Mouse (Mus musculus): ENCODE measurements around the gene Postn. TPM values are rescaled to one million over a fixed set of nuclear protein-coding genes. Genes with fewer than 3 reads are reported as not detected.

The Postn gene
- polyA plus RNA-seq (2021), result 26.6 TPM

- ATAC-seq, result no peak
- CTCF ChIA-PET, result interaction anchor here (0.8 to 2.1 kb wide), 10 partner anchors 20 to 326 kb away, joined by 3 to 9 read pairs (median 3); no protein-coding TSS in a partner anchor
- no peak for TF ChIP-seq CTCF (IDR thresholded peaks at IDR 0.05)
- POLR2A ChIA-PET, result interaction anchor here (1.1 kb wide), 1 partner anchor 304 kb away, joined by 3 read pairs; no protein-coding TSS in a partner anchor
- H3K27me3 ChIP-seq, result no peaks in the 10 kb centered on the region
- DNase-seq (ENCODE audit: low read depth, low spot score), result no peak
- in situ Hi-C loops (cut with MboI; ENCODE audit: low pct_unique_long_range_greater_than_20kb), result loop anchor here (5.0 to 25.0 kb wide), 2 partner anchors 61 to 176 kb away; no protein-coding TSS in a partner anchor
Measured at GRCm38 (mm10) chr3:54360897-54361296, at the start of gene Postn. Postn (plus strand) TSS chr3:54361109.

GRCm38 (mm10) chr3:54314055-54314454 is 46.9 kb upstream of the Postn start:
- peak; percentile 30 for TF ChIP-seq CTCF (IDR thresholded peaks at IDR 0.05)
- ChIA-PET CTCF (no interaction called here), POLR2A (no interaction called here)
- H3K27me3 ChIP-seq, result peaks cover 47% of the 10 kb centered on the region
- in situ Hi-C loops (cut with MboI; ENCODE audit: low pct_unique_long_range_greater_than_20kb), result no loop called here
- ATAC-seq, result no peak
- DNase-seq (ENCODE audit: low read depth, low spot score), result no peak

- ChIA-PET POLR2A (interaction anchor here (0.6 to 0.7 kb wide), 3 partner anchors 146 to 551 kb away, joined by 3 to 5 read pairs (median 3); no protein-coding TSS in a partner anchor), CTCF (interaction anchor here (0.8 to 5.2 kb wide), 15 partner anchors 10 to 355 kb away, joined by 3 to 31 read pairs (median 5); partner anchors contain the start of gene Supt20)
- in situ Hi-C loops (cut with MboI; ENCODE audit: low pct_unique_long_range_greater_than_20kb), result loop anchor here (5.0 to 25.0 kb wide), 4 partner anchors 184 to 712 kb away; no protein-coding TSS in a partner anchor
- H3K27me3 ChIP-seq, result peaks cover 45% of the 10 kb centered on the region
- no peak for DNase-seq (ENCODE audit: low read depth, low spot score)
- peak; percentile 55 for ATAC-seq
- TF ChIP-seq CTCF (IDR thresholded peaks at IDR 0.05), result peak; percentile 97
Measured at GRCm38 (mm10) chr3:54352891-54353652, 7.8 kb upstream of the Postn start.

GRCm38 (mm10) chr3:54357561-54357960 is 3.3 kb upstream of the Postn start:
- TF ChIP-seq CTCF (IDR thresholded peaks at IDR 0.05), result peak; percentile 72
- POLR2A ChIA-PET, result interaction anchor here (0.6 to 1.3 kb wide), 4 partner anchors 122 to 335 kb away, joined by 3 to 7 read pairs (median 3); partner anchors contain the start of gene Supt20
- ATAC-seq, result peak; percentile 20
- H3K27me3 ChIP-seq, result peaks cover 6% of the 10 kb centered on the region
- CTCF ChIA-PET, result interaction anchor here (0.7 to 2.4 kb wide), 33 partner anchors 10 to 364 kb away, joined by 3 to 30 read pairs (median 5); partner anchors contain the start of gene Supt20
- in situ Hi-C loops (cut with MboI; ENCODE audit: low pct_unique_long_range_greater_than_20kb), result loop anchor here (10.0 to 25.0 kb wide), 3 partner anchors 180 to 707 kb away; no protein-coding TSS in a partner anchor
- no peak for DNase-seq (ENCODE audit: low read depth, low spot score)

GRCm38 (mm10) chr3:54358463-54359189 is 2.3 kb upstream of the Postn start:
- ChIA-PET CTCF (interaction anchor here (0.8 to 2.4 kb wide), 38 partner anchors 9 to 373 kb away, joined by 3 to 30 read pairs (median 4); partner anchors contain the start of gene Supt20), POLR2A (interaction anchor here (0.7 to 1.3 kb wide), 5 partner anchors 121 to 802 kb away, joined by 3 to 7 read pairs (median 3); partner anchors contain the start of gene Supt20)
- in situ Hi-C loops (cut with MboI; ENCODE audit: low pct_unique_long_range_greater_than_20kb), result loop anchor here (10.0 to 25.0 kb wide), 3 partner anchors 179 to 706 kb away; no protein-coding TSS in a partner anchor
- ATAC-seq, result peak; percentile 98
- DNase-seq (ENCODE audit: low read depth, low spot score), result peak; percentile 89
- peaks cover 2% of the 10 kb centered on the region for H3K27me3 ChIP-seq
- no peak for TF ChIP-seq CTCF (IDR thresholded peaks at IDR 0.05)

- ChIA-PET POLR2A (no interaction called here), CTCF (interaction anchor here (0.9 to 2.1 kb wide), 5 partner anchors 18 to 312 kb away, joined by 3 to 9 read pairs (median 3); no protein-coding TSS in a partner anchor)
- TF ChIP-seq CTCF (IDR thresholded peaks at IDR 0.05), result no peak
- H3K27me3 ChIP-seq, result no peaks in the 10 kb centered on the region
- in situ Hi-C loops (cut with MboI; ENCODE audit: low pct_unique_long_range_greater_than_20kb), result loop anchor here (5.0 to 25.0 kb wide), 2 partner anchors 61 to 176 kb away; no protein-coding TSS in a partner anchor
- no peak for ATAC-seq
- DNase-seq (ENCODE audit: low read depth, low spot score), result peak; percentile 39
Measured at GRCm38 (mm10) chr3:54361656-54362055, 747 bp downstream of the Postn start.

GRCm38 (mm10) chr3:54371015-54371414 is 10.1 kb downstream of the Postn start:
- no peak for TF ChIP-seq CTCF (IDR thresholded peaks at IDR 0.05)
- no peaks in the 10 kb centered on the region for H3K27me3 ChIP-seq
- no peak for ATAC-seq
- in situ Hi-C loops (cut with MboI; ENCODE audit: low pct_unique_long_range_greater_than_20kb), result loop anchor here (25.0 kb wide), 1 partner anchor 166 kb away; no protein-coding TSS in a partner anchor
- ChIA-PET POLR2A (interaction anchor here (0.6 kb wide), 1 partner anchor 8 kb away, joined by 3 read pairs; no protein-coding TSS in a partner anchor), CTCF (interaction anchor here (1.2 to 1.4 kb wide), 2 partner anchors 11 to 14 kb away, joined by 3 read pairs; no protein-coding TSS in a partner anchor)
- no peak for DNase-seq (ENCODE audit: low read depth, low spot score)

GRCm38 (mm10) chr3:54372625-54373024 is 11.7 kb downstream of the Postn start:
- no peaks in the 10 kb centered on the region for H3K27me3 ChIP-seq
- in situ Hi-C loops (cut with MboI; ENCODE audit: low pct_unique_long_range_greater_than_20kb), result loop anchor here (25.0 kb wide), 1 partner anchor 165 kb away; no protein-coding TSS in a partner anchor
- ATAC-seq (no peak), DNase-seq (ENCODE audit: low read depth, low spot score) (no peak)
- no peak for TF ChIP-seq CTCF (IDR thresholded peaks at IDR 0.05)
- ChIA-PET POLR2A (no interaction called here), CTCF (no interaction called here)

- ATAC-seq (no peak), DNase-seq (ENCODE audit: low read depth, low spot score) (no peak)
- in situ Hi-C loops (cut with MboI; ENCODE audit: low pct_unique_long_range_greater_than_20kb), result no loop called here
- CTCF ChIA-PET, result no interaction called here
- no peaks in the 10 kb centered on the region for H3K27me3 ChIP-seq
- POLR2A ChIA-PET, result no interaction called here
- no peak for TF ChIP-seq CTCF (IDR thresholded peaks at IDR 0.05)
Measured at GRCm38 (mm10) chr3:54376014-54376413, 15.1 kb downstream of the Postn start.

GRCm38 (mm10) chr3:54377647-54378046 is 16.7 kb downstream of the Postn start:
- ATAC-seq (peak; percentile 35), DNase-seq (ENCODE audit: low read depth, low spot score) (no peak)
- ChIA-PET CTCF (interaction anchor here (1.0 to 1.8 kb wide), 6 partner anchors 10 to 42 kb away, joined by 3 to 5 read pairs (median 4); no protein-coding TSS in a partner anchor), POLR2A (no interaction called here)
- no peak for TF ChIP-seq CTCF (IDR thresholded peaks at IDR 0.05)
- no peaks in the 10 kb centered on the region for H3K27me3 ChIP-seq
- in situ Hi-C loops (cut with MboI; ENCODE audit: low pct_unique_long_range_greater_than_20kb), result no loop called here

All from Patski (cell line).